Mouse (Mus musculus) thymus, postnatal 0 days (tissue): Measurements from ENCODE around the gene Zcchc12. TPM values are rescaled to one million over a fixed set of nuclear protein-coding genes. Genes with fewer than 3 reads are reported as not detected.

Source experiments
- DNase-seq: peaks from one replicate; pipeline ENCODE4 v3.0.0-alpha.2; 2015; ENCODE audit warnings: low spot score
- polyA plus RNA-seq: library from polyadenylated mRNA; unstranded; fragments of >200 nt; fragmentation: Nextera tagmentation; extraction: Ambion mirVana; gene quantifications from 2 replicates; pipeline ENCODE4 v1.2.1, GENCODE M21; 2015

The Zcchc12 gene
- 3.4 and 3.5 TPM in 2 replicates for polyA plus RNA-seq

- peak; percentile 67 for DNase-seq
Measured at GRCm38 (mm10) chrX:36195736-36196525, at the start of gene Zcchc12. Gene Zcchc12 (plus strand): TSS chrX:36195904.

GRCm38 (mm10) chrX:36146746-36147145 lies 49.0 kb upstream of the Zcchc12 start:
- no peak for DNase-seq

- peak; percentile 17 for DNase-seq
Measured at GRCm38 (mm10) chrX:36150100-36150499, 45.6 kb upstream of the Zcchc12 start.

- DNase-seq: no peak
Measured at GRCm38 (mm10) chrX:36156677-36157076, 39.0 kb upstream of the Zcchc12 start.

GRCm38 (mm10) chrX:36161567-36161966 lies 34.1 kb upstream of the Zcchc12 start:
- no peak for DNase-seq

- DNase-seq: peak; percentile 52
Measured at GRCm38 (mm10) chrX:36183625-36184024, 12.1 kb upstream of the Zcchc12 start.

- DNase-seq: no peak
Measured at GRCm38 (mm10) chrX:36186036-36186435, 9.7 kb upstream of the Zcchc12 start.

- DNase-seq: no peak
Measured at GRCm38 (mm10) chrX:36186443-36186842, 9.3 kb upstream of the Zcchc12 start.

GRCm38 (mm10) chrX:36193951-36194350 lies 1.8 kb upstream of the Zcchc12 start:
- no peak for DNase-seq

GRCm38 (mm10) chrX:36209554-36209953 lies 13.8 kb downstream of the Zcchc12 start:
- no peak for DNase-seq

GRCm38 (mm10) chrX:36211216-36211615 lies 15.5 kb downstream of the Zcchc12 start:
- no peak for DNase-seq

GRCm38 (mm10) chrX:36221366-36221765 lies 25.7 kb downstream of the Zcchc12 start:
- peak; percentile 3 for DNase-seq

- peak; percentile 60 for DNase-seq
Measured at GRCm38 (mm10) chrX:36225777-36226176, 30.1 kb downstream of the Zcchc12 start.

GRCm38 (mm10) chrX:36226577-36226976 lies 30.9 kb downstream of the Zcchc12 start:
- peak; percentile 24 for DNase-seq

- DNase-seq: no peak
Measured at GRCm38 (mm10) chrX:36228861-36229260, 33.2 kb downstream of the Zcchc12 start.

- no peak for DNase-seq
Measured at GRCm38 (mm10) chrX:36229273-36229672, 33.6 kb downstream of the Zcchc12 start.

GRCm38 (mm10) chrX:36235652-36236051 lies 39.9 kb downstream of the Zcchc12 start:
- no peak for DNase-seq

Other genes starting within 250 kb of the Zcchc12 start
- 13.5 and 14.8 TPM in 2 replicates for gene Il13ra1, start 83.8 kb upstream of the Zcchc12 start, polyA plus RNA-seq
- gene Lonrf3, start 132.4 kb downstream of the Zcchc12 start, polyA plus RNA-seq: 0.04 and 0.20 TPM in 2 replicates
- gene Gm6268, start 205.4 kb downstream of the Zcchc12 start, polyA plus RNA-seq: not detected in 2 replicates